Mouse (Mus musculus): ENCODE results near the gene Runx1. TPM values are rescaled to one million over a fixed set of nuclear protein-coding genes. Genes with fewer than 3 reads are reported as not detected.
A peak's percentile ranks its signal among the peaks of the same experiment; 100 is the strongest.

Runx1 gene
- polyA plus RNA-seq, 1 experiment = 38.8 TPM

DNA sequence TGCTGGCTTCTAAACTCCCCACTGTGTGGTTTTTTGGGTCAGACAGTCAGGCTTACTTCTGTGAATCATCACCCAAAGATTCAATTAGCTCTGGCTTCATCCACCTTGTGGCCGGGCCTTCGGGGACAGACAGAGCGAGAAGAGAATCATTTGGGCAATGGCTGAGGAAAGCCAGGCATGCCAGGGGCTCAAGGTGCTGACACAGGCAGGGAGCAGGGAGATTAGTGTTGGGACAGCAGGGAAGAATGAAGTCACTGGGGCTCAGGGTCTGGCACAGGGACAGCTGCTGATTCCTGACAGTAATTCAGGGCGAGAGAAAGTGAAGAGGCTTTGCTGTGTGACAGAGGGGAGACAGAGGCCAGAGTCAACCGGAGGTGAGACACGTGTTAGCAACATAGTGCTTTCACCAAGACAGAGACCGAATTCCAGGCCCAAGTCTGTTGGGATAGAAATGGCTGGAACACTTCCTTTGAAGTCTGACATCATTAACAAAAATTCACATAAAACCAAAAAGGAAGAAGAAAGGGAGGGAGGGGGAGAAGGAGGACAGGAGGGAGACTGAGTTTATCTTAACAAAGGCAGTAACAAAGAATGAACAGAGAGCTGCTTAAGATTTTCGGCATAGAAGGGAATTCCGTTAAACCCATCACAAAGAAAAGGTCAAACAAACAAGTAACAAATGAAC lies 47.7 kb downstream of the Runx1 start:
- Histone ChIP-seq H3ac (ENCODE audit: control insufficient read depth, insufficient read length) (no peak overlapping the region), H3K27me3 (ENCODE audit: control insufficient read depth, insufficient read depth, insufficient read length) (no peaks in the 10 kb centered on the region), H3K36me3 (ENCODE audit: control insufficient read depth, insufficient read depth) (peaks cover 5% of the 10 kb centered on the region), H3K4me3 (no peak overlapping the region), H3K79me2 (ENCODE audit: control insufficient read depth, insufficient read depth) (peaks cover 82% of the 10 kb centered on the region), H3K4me2 (ENCODE audit: low read depth) (peak overlapping the region; percentile 67)
- TF ChIP-seq MYOG (IDR thresholded peaks at IDR 0.05; ENCODE audit: control insufficient read depth in 1 of 3, insufficient read depth in 1 of 3, insufficient read length in 2 of 3, low read depth in 2 of 3) (peak in 2 of 3 experiments; percentile 16 to 72), TCF3 (IDR thresholded peaks at IDR 0.05; ENCODE audit: insufficient read length, low read depth) (no peak), POLR2A (IDR thresholded peaks at IDR 0.05; ENCODE audit: insufficient read length, low read depth) (peak; percentile 21), CEBPB (IDR thresholded peaks at IDR 0.05; ENCODE audit: insufficient read depth, poor library complexity, severe bottlenecking) (no peak), MYOD1 (IDR thresholded peaks at IDR 0.05; ENCODE audit: control insufficient read depth in 1 of 3, insufficient read length in 2 of 3, low read depth in 2 of 3) (peak in 2 of 3 experiments; percentile 62 to 74), TCF12 (IDR thresholded peaks at IDR 0.05; ENCODE audit: insufficient read depth, poor library complexity, severe bottlenecking) (peak; percentile 9), E2F4 (IDR thresholded peaks at IDR 0.05; ENCODE audit: insufficient read depth) (no peak), POLR2AphosphoS2 (IDR thresholded peaks at IDR 0.05; ENCODE audit: insufficient read length, low read depth) (no peak), USF1 (IDR thresholded peaks at IDR 0.05; ENCODE audit: low read depth) (no peak), SRF (IDR thresholded peaks at IDR 0.05; ENCODE audit: control insufficient read depth, insufficient read length, low read depth) (no peak), MAX (IDR thresholded peaks at IDR 0.05; ENCODE audit: low read depth) (no peak), REST (IDR thresholded peaks at IDR 0.05; ENCODE audit: insufficient read depth, insufficient read length) (no peak)

DNA sequence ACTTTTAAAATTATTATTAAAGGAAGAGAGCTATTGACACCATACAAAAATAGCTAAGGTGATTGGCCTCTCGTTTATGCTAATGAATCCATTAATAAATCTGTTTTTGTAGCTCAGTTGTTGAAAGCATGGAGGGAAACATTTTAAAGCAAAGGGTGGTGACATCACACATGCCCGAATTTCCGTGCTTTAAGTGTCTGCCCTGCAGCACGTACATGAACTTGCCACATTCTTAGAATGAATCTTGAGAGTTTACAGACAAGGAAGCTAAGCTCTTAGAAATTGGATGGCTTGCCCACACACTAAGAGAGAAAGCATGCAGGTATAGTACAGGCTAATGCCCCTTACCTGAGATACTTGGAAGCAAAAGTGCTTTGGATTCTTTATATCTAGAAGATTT lies 58.1 kb downstream of the Runx1 start:
- no peak overlapping the region for H3K4me3 ChIP-seq
- no peak for TF ChIP-seq CEBPB (IDR thresholded peaks at IDR 0.05; ENCODE audit: insufficient read depth, poor library complexity, severe bottlenecking)
- TF ChIP-seq TCF12 (IDR thresholded peaks at IDR 0.05; ENCODE audit: insufficient read depth, poor library complexity, severe bottlenecking) = no peak
- TF ChIP-seq TCF3 (IDR thresholded peaks at IDR 0.05; ENCODE audit: insufficient read length, low read depth) = no peak
- TF ChIP-seq MYOG (IDR thresholded peaks at IDR 0.05; ENCODE audit: control insufficient read depth in 1 of 3, insufficient read depth in 1 of 3, insufficient read length in 2 of 3, low read depth in 2 of 3) = no peak
- TF ChIP-seq USF1 (IDR thresholded peaks at IDR 0.05; ENCODE audit: low read depth) = no peak
- TF ChIP-seq POLR2A (IDR thresholded peaks at IDR 0.05; ENCODE audit: insufficient read length, low read depth) = no peak
- TF ChIP-seq REST (IDR thresholded peaks at IDR 0.05; ENCODE audit: insufficient read depth, insufficient read length) = no peak
- TF ChIP-seq POLR2AphosphoS2 (IDR thresholded peaks at IDR 0.05; ENCODE audit: insufficient read length, low read depth) = no peak
- no peak for TF ChIP-seq MYOD1 (IDR thresholded peaks at IDR 0.05; ENCODE audit: control insufficient read depth in 1 of 3, insufficient read length in 2 of 3, low read depth in 2 of 3)
- no peak for TF ChIP-seq E2F4 (IDR thresholded peaks at IDR 0.05; ENCODE audit: insufficient read depth)
- TF ChIP-seq MAX (IDR thresholded peaks at IDR 0.05; ENCODE audit: low read depth) = no peak
- no peak for TF ChIP-seq SRF (IDR thresholded peaks at IDR 0.05; ENCODE audit: control insufficient read depth, insufficient read length, low read depth)
- no peak overlapping the region for H3K4me2 ChIP-seq (ENCODE audit: low read depth)
- no peaks in the 10 kb centered on the region for H3K27me3 ChIP-seq (ENCODE audit: control insufficient read depth, insufficient read depth, insufficient read length)
- H3ac ChIP-seq (ENCODE audit: control insufficient read depth, insufficient read length) = no peak overlapping the region
- H3K36me3 ChIP-seq (ENCODE audit: control insufficient read depth, insufficient read depth) = peaks cover 11% of the 10 kb centered on the region
- peaks cover 99% of the 10 kb centered on the region for H3K79me2 ChIP-seq (ENCODE audit: control insufficient read depth, insufficient read depth)

DNA sequence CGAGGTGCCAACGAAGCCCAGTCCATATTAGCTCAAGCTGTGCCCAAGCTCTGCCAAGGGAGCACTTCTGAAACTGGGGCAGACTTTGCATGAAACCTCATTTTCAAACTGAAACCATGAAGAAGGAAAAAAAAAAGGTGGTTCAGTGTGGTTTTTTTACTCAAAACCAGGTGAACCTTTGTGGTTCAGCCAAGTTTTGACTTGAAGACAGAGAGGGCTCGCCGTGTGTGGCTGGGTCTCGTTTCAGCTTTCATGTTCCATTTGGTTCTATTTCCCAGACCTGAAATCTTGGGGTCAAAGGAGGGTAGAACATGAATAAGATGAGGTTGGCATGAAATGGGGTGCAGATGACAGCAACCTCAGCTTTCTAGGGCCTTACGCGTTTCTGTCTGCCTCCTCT lies 58.5 kb downstream of the Runx1 start:
- Histone ChIP-seq H3K4me3 (no peak overlapping the region), H3K79me2 (ENCODE audit: control insufficient read depth, insufficient read depth) (peaks cover 99% of the 10 kb centered on the region), H3ac (ENCODE audit: control insufficient read depth, insufficient read length) (no peak overlapping the region), H3K27me3 (ENCODE audit: control insufficient read depth, insufficient read depth, insufficient read length) (no peaks in the 10 kb centered on the region), H3K36me3 (ENCODE audit: control insufficient read depth, insufficient read depth) (peaks cover 11% of the 10 kb centered on the region), H3K4me2 (ENCODE audit: low read depth) (no peak overlapping the region)
- TF ChIP-seq POLR2A (IDR thresholded peaks at IDR 0.05; ENCODE audit: insufficient read length, low read depth) = no peak
- no peak for TF ChIP-seq SRF (IDR thresholded peaks at IDR 0.05; ENCODE audit: control insufficient read depth, insufficient read length, low read depth)
- no peak for TF ChIP-seq USF1 (IDR thresholded peaks at IDR 0.05; ENCODE audit: low read depth)
- no peak for TF ChIP-seq E2F4 (IDR thresholded peaks at IDR 0.05; ENCODE audit: insufficient read depth)
- no peak for TF ChIP-seq MYOD1 (IDR thresholded peaks at IDR 0.05; ENCODE audit: control insufficient read depth in 1 of 3, insufficient read length in 2 of 3, low read depth in 2 of 3)
- no peak for TF ChIP-seq REST (IDR thresholded peaks at IDR 0.05; ENCODE audit: insufficient read depth, insufficient read length)
- TF ChIP-seq TCF3 (IDR thresholded peaks at IDR 0.05; ENCODE audit: insufficient read length, low read depth) = no peak
- TF ChIP-seq MAX (IDR thresholded peaks at IDR 0.05; ENCODE audit: low read depth) = no peak
- TF ChIP-seq CEBPB (IDR thresholded peaks at IDR 0.05; ENCODE audit: insufficient read depth, poor library complexity, severe bottlenecking) = no peak
- no peak for TF ChIP-seq POLR2AphosphoS2 (IDR thresholded peaks at IDR 0.05; ENCODE audit: insufficient read length, low read depth)
- TF ChIP-seq TCF12 (IDR thresholded peaks at IDR 0.05; ENCODE audit: insufficient read depth, poor library complexity, severe bottlenecking) = no peak

- Histone ChIP-seq H3ac (ENCODE audit: control insufficient read depth, insufficient read length) (no peak overlapping the region), H3K27me3 (ENCODE audit: control insufficient read depth, insufficient read depth, insufficient read length) (no peaks in the 10 kb centered on the region), H3K4me2 (ENCODE audit: low read depth) (no peak overlapping the region), H3K36me3 (ENCODE audit: control insufficient read depth, insufficient read depth) (peaks cover 18% of the 10 kb centered on the region), H3K79me2 (ENCODE audit: control insufficient read depth, insufficient read depth) (peaks cover 96% of the 10 kb centered on the region), H3K4me3 (no peak overlapping the region)
- TF ChIP-seq TCF3 (IDR thresholded peaks at IDR 0.05; ENCODE audit: insufficient read length, low read depth) (no peak), E2F4 (IDR thresholded peaks at IDR 0.05; ENCODE audit: insufficient read depth) (no peak), POLR2AphosphoS2 (IDR thresholded peaks at IDR 0.05; ENCODE audit: insufficient read length, low read depth) (no peak), TCF12 (IDR thresholded peaks at IDR 0.05; ENCODE audit: insufficient read depth, poor library complexity, severe bottlenecking) (no peak), MYOG (IDR thresholded peaks at IDR 0.05; ENCODE audit: control insufficient read depth in 1 of 3, insufficient read depth in 1 of 3, insufficient read length in 2 of 3, low read depth in 2 of 3) (no peak), CEBPB (IDR thresholded peaks at IDR 0.05; ENCODE audit: insufficient read depth, poor library complexity, severe bottlenecking) (no peak), SRF (IDR thresholded peaks at IDR 0.05; ENCODE audit: control insufficient read depth, insufficient read length, low read depth) (no peak), MAX (IDR thresholded peaks at IDR 0.05; ENCODE audit: low read depth) (no peak), MYOD1 (IDR thresholded peaks at IDR 0.05; ENCODE audit: control insufficient read depth in 1 of 3, insufficient read length in 2 of 3, low read depth in 2 of 3) (no peak), USF1 (IDR thresholded peaks at IDR 0.05; ENCODE audit: low read depth) (no peak), POLR2A (IDR thresholded peaks at IDR 0.05; ENCODE audit: insufficient read length, low read depth) (no peak), REST (IDR thresholded peaks at IDR 0.05; ENCODE audit: insufficient read depth, insufficient read length) (no peak)
Observed at GRCm38 (mm10) chr16:92764741-92765396, 61.1 kb downstream of the Runx1 start.

Data from myocyte (in vitro differentiated cells).